Comparison of ENCODE assay signal across 8 mouse cellular contexts in genomic region chr5:46443805-46444340, GRCm38 (mm10).
DNase-seq lines count a peak whose midpoint lies in the region; ATAC-seq and TF ChIP-seq lines count a peak whose summit lies in the region.

No protein-coding gene starts in this region.

- H3K27me3 ChIP-seq in embryonic facial prominence, embryonic 11.5 days (ENCODE audit: control insufficient read depth, insufficient read depth, low read length) = no peaks in the 10 kb centered on the region
- H3K27me3 ChIP-seq in embryonic facial prominence, embryonic 10.5 days (replicated peaks; ENCODE audit: low read depth, poor library complexity, severe bottlenecking) = no peaks in the 10 kb centered on the region; the same call in 1 of the 2 replicates
- no peaks in the 10 kb centered on the region for H3K27me3 ChIP-seq in lung, embryonic 14.5 days (ENCODE audit: insufficient read depth, low read length)

- H3K4me2 ChIP-seq in embryonic facial prominence, embryonic 11.5 days (ENCODE audit: low read depth, low read length) = no peak overlapping the region
- peak overlapping the region; percentile 43; the same call in 1 of the 2 replicates for H3K4me2 ChIP-seq in lung, embryonic 14.5 days

- H3K9ac ChIP-seq in embryonic facial prominence, embryonic 11.5 days (replicated peaks; ENCODE audit: low read length) = no peak overlapping the region
- no peak overlapping the region for H3K9ac ChIP-seq in lung, embryonic 14.5 days

- H3K9me3 ChIP-seq in embryonic facial prominence, embryonic 11.5 days (replicated peaks; ENCODE audit: control insufficient read depth, low read length) = no peaks in the 10 kb centered on the region
- H3K9me3 ChIP-seq in embryonic facial prominence, embryonic 10.5 days = no peaks in the 10 kb centered on the region
- no peaks in the 10 kb centered on the region for H3K9me3 ChIP-seq in lung, embryonic 14.5 days (ENCODE audit: low read depth, low read length)

- H3K36me3 ChIP-seq in embryonic facial prominence, embryonic 11.5 days (replicated peaks; ENCODE audit: control insufficient read depth, insufficient read depth, low read depth, low read length) = no peaks in the 10 kb centered on the region
- no peaks in the 10 kb centered on the region for H3K36me3 ChIP-seq in embryonic facial prominence, embryonic 10.5 days (replicated peaks)
- H3K36me3 ChIP-seq in lung, embryonic 14.5 days (ENCODE audit: insufficient read depth) = no peaks in the 10 kb centered on the region

- H3K4me3 ChIP-seq in embryonic facial prominence, embryonic 11.5 days (ENCODE audit: low read depth, low read length) = no peak overlapping the region
- H3K4me3 ChIP-seq in embryonic facial prominence, embryonic 10.5 days = no peak overlapping the region
- H3K4me3 ChIP-seq in lung, embryonic 14.5 days (ENCODE audit: low read depth, low read length) = no peak overlapping the region

- DNase-seq in embryonic facial prominence, embryonic 11.5 days (ENCODE audit: low spot score) = peak; percentile 75
- no peak for DNase-seq in embryonic facial prominence, embryonic 10.5 days (ENCODE audit: low spot score)
- DNase-seq in lung, embryonic 14.5 days = peak; percentile 85
- DNase-seq in lung, adult 18-20 months = no peak
- DNase-seq in embryo, embryonic 10 days (ENCODE audit: low spot score) = peak; percentile 47
- DNase-seq in lung, postnatal 14 days = peak; percentile 44
- DNase-seq in spleen, adult 12 weeks (ENCODE audit: low spot score) = no peak
- DNase-seq in thymus, postnatal 4 days = no peak

- no peaks in the 10 kb centered on the region for H3K4me1 ChIP-seq in embryonic facial prominence, embryonic 11.5 days (ENCODE audit: control insufficient read depth, insufficient read depth, low read length)
- peaks cover 15% of the 10 kb centered on the region for H3K4me1 ChIP-seq in embryonic facial prominence, embryonic 10.5 days
- 0 out of 2 replicates have a peak, but pooled peaks cover 3% of the 10 kb centered on the region for H3K4me1 ChIP-seq in lung, embryonic 14.5 days (ENCODE audit: insufficient read depth)

- ATAC-seq in embryonic facial prominence, embryonic 11.5 days (replicated peaks; ENCODE audit: insufficient number of reproducible peaks, low FRiP score, low TSS enrichment, low read depth) = no peak
- ATAC-seq in lung, embryonic 14.5 days (ENCODE audit: insufficient read depth) = no peak

- H3K27ac ChIP-seq in embryonic facial prominence, embryonic 11.5 days (replicated peaks; ENCODE audit: low read depth, low read length) = no peak overlapping the region
- H3K27ac ChIP-seq in embryonic facial prominence, embryonic 10.5 days (replicated peaks) = no peak overlapping the region
- no peak overlapping the region for H3K27ac ChIP-seq in lung, embryonic 14.5 days (ENCODE audit: low read depth)

- TF ChIP-seq CTCF in lung, embryonic 14.5 days (IDR thresholded peaks at IDR 0.05; ENCODE audit: low read depth) = peak; percentile 77

- WGBS in embryonic facial prominence, embryonic 11.5 days = 15% methylated on average over 12 of the region's 12 CpGs
- 19% methylated on average over 12 of the region's 12 CpGs for WGBS in embryonic facial prominence, embryonic 10.5 days
- 10% methylated on average over 12 of the region's 12 CpGs for WGBS in lung, embryonic 14.5 days

Comparison
In these comparisons a context has a peak if more than half of its experiments do, and no peak if none do; other contexts are left out.
1. DNase-seq: peak in embryonic facial prominence, embryonic 11.5 days (single experiment), lung, embryonic 14.5 days (single experiment), embryo, embryonic 10 days (single experiment) and lung, postnatal 14 days (single experiment); none in embryonic facial prominence, embryonic 10.5 days (single experiment), lung, adult 18-20 months (0 of 2), spleen, adult 12 weeks (single experiment) and thymus, postnatal 4 days (single experiment).